Mouse (Mus musculus) cerebellum, adult 9-10 months (tissue): Measurements from ENCODE around the gene Wdr61.
A peak's percentile ranks its signal among the peaks of the same experiment; 100 is the strongest.
"Not testable (repeated sequence)": the region's sequence is repeated elsewhere in the genome, so short reads cannot be mapped to it uniquely, and the experiment has no call there.

Source experiments
- DNase-seq: peaks from one replicate; pipeline ENCODE4 v3.0.0; 2022

The Wdr61 gene

DNA sequence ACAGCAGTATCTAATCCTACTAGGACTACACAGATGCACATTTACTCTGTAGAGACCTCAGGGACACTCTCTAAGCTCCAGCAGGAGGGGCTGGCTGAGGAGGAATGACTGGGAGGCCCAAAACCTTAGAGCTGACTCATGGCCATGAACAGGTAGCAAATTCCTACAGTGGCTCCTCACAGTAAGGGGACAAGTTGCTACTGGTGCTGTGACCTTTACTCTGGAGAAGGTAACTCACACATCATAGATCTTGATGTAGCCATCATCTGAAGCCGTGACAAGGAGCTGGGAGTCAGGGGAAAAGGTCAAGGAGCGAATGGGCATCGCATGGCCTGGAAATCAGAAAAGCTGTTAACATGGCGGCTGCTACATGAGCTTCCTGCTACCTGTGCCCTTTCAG is 11.7 kb downstream of the Wdr61 start:
- DNase-seq, result no peak

GRCm38 (mm10) chr9:54722156-54722555 is 12.2 kb downstream of the Wdr61 start:
- no peak for DNase-seq

DNA sequence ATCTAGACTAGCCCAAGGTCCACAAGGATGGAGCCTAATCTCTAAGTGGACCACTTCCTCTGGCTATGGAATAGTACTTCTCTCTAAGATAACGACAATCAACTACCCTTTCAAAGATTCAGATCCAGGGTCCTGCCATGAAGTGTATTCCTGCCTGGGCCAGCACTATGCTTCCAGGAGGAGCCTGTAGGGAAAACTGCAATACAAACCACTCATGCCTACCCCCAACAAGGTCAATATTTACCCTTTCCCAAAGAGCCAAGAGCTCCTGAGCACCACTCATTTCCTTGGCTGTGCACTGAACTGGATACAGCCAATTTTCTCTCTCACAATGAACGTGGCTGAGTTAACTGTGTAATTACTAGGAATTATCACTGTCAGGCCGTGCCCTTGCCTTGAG is 16.8 kb downstream of the Wdr61 start:
- no peak for DNase-seq

GRCm38 (mm10) chr9:54715776-54716175 is 18.5 kb downstream of the Wdr61 start:
- no peak for DNase-seq

DNA sequence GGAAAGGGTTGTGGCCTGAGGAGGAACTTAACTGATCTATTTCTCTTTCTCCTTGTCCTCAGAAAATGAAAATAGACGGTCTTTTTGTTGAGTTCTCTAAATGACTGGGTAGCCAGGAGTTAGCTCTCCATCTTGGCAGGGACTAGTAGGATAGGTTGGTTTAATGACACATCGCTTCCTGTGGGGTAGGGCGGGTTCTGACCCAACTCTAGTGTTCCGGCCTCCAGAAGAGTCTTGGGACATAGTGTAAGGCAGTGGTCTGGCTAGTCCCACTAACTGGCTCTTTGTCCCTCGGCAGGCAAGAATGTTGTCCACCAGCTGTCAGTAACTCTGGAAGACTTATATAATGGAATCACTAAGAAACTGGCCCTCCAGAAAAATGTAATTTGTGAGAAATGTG is 26.2 kb downstream of the Wdr61 start:
- no peak for DNase-seq

GRCm38 (mm10) chr9:54707288-54707999 is 26.9 kb downstream of the Wdr61 start:
- no peak for DNase-seq

- no peak for DNase-seq
Measured at GRCm38 (mm10) chr9:54705561-54705960, 28.8 kb downstream of the Wdr61 start.

DNA sequence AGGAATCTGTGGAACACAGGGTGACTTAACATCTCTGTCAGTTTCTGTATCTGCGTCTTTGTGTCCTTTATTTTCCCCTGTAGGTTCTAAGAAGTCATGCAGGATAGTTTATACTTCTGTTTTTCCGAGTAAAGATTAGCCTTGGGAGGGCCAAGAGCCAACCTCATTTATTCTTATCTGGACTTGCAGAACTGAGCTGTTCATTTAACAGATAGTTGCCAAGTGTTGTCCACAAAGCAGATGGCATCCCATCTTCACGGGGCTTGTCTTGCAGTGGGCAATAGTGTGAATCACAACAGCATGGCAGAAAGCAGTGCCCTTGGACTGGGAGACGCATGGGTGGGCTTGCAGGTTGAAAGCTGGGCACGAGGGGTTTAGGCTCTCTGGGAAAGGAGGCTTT is 30.0 kb downstream of the Wdr61 start:
- DNase-seq, result no peak

DNA sequence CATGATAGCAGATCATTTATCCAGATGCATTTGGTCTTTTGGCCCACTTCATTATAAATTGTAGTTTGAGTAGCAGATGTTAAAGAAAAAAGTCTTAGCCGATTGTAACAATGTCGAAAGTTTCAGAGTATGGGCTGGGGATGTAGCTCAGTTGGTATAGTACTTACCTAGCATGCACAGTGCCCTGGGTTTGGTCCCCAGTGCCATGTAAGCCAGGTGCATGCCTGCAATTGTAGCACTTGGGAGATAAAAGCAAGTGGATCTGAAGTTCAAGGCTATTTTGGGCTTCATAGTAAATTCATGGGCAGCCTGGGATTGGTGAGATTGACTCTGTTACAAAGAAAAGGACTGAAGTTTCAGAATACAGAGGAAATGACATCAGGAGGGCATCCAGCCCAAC is 31.7 kb downstream of the Wdr61 start:
- no peak for DNase-seq

GRCm38 (mm10) chr9:54700746-54701145 is 33.6 kb downstream of the Wdr61 start:
- DNase-seq, result no peak

GRCm38 (mm10) chr9:54700174-54700475 is 34.2 kb downstream of the Wdr61 start:
- no peak for DNase-seq

DNA sequence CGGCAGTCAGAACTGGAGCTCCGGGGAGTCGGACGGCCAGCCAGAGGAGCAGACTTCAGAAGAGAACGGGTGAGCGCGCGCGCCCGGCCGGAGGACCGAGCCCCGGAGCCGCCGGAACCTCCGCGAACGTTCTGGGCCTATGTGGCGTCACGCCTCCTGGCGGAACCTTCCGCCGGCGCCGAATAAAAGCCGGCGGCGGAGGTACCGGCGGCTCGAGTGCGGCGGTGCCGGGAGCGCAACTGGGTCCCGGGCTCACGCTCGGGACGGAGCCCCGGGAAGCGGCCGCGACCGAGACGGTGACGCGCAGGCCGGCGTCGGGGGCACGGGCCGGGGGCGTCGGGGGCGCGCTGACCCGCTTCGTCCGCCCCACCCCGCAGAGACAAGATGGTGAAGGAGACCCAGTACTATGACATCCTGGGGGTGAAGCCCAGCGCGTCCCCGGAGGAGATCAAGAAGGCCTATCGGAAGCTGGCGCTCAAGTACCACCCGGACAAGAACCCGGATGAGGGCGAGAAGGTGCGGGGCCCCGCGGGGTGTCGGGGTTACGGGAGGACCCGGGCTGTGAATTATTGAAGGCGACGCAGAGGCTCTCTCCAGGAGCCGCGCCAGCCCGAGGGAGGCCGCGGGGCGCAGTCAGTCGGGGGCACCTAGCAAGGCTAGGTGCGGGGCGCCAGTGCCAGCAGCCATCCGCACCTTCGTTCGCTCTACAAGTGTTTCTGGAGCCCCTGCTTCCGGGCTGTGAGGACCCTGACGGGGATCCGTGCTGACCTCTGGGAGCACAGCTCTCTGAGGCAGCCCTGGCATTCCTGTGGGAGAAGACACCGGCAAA is 34.8 kb downstream of the Wdr61 start:
- DNase-seq, result peak; percentile 76

DNA sequence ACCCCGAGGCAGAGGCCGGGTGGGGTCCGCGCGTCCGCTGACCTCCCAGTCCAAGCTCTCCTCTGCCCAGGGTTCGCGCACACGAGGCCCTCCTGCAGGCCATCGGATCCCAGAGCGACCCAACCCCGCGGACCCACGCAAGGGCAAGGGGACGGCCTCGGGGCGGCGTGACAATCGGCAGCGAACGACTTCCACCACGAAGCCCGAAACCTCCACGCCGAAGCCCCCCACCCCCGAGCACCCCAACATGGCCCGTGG is 35.3 kb downstream of the Wdr61 start:
- DNase-seq, result no peak

GRCm38 (mm10) chr9:54698318-54699086 is 35.8 kb downstream of the Wdr61 start, which contains the start of gene Dnaja4:
Dnaja4 (plus strand) TSS chr9:54698873.
- DNase-seq, result peak; percentile 36

- not testable (repeated sequence) for DNase-seq
Measured at GRCm38 (mm10) chr9:54691241-54691805, 43.0 kb downstream of the Wdr61 start.

DNA sequence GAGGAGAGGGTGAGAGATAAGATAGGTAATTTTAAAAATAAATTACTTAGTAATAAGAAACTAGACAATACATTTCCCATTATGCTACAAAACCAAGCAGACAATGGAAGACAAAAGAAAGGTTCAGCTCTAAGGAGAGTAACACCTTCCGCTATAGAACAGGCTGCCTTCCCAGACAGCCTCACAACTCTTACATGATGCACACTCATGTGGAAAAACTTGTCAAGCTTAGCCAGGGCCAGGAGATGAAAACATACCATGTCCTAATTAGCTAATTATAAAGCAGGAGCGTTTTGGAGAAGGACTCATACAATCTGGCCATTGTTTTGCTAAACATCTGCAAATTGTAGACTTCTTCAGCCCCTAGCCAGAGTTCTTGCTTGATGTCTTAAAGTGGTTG is 43.6 kb downstream of the Wdr61 start:
- not testable (repeated sequence) for DNase-seq

GRCm38 (mm10) chr9:54689446-54689845 is 44.9 kb downstream of the Wdr61 start:
- no peak for DNase-seq

- DNase-seq, result no peak
Measured at GRCm38 (mm10) chr9:54687246-54688236, 46.8 kb downstream of the Wdr61 start.

- no peak for DNase-seq
Measured at GRCm38 (mm10) chr9:54683814-54684605, 50.3 kb downstream of the Wdr61 start.

DNA sequence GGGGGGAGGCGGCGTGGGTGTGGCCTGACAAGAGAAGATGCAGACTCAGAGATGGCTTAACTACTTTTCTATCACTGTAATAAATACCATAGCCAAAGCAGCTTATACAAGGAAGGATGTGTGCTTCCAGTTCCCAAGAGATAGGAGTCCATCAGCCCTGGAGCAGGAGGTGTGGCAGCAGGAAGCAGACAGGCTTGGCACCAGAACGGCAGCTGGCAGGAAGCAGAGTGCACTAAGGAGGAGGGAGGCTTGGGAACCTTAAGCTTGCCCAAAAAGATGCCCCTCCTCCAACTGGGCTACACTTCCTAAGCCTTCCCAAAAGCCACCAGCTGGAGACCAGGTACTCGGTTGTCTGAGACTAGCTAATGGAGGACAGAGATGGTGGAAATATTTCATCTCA is 51.5 kb downstream of the Wdr61 start:
- peak; percentile 76 for DNase-seq

DNA sequence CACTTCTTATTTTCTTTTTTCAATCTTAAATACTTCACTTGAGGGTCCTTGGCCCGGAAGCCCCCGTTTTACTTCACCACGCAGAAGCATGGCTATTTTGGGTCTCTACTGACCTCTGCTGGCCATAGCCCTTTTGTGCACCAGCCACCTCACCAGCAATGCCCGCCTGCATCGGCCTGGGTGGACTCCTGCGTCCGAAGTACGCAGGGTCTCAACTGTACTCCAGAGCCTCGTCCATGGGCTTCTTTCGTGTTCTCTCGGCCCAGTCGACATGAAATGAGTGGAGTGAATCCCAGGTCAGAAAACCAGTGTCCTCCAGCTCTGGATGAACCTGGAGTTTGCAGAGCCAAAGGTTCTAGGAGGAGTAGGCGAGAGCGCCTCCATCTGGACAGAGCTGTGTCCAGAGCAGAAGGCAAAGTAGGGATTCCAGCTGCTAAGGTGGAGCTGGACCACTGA is 57.8 kb downstream of the Wdr61 start:
- peak; percentile 81 for DNase-seq
